Mouse (Mus musculus) embryonic facial prominence, embryonic 10.5 days (tissue): ENCODE results near the gene Cspg4. TPM values are rescaled to one million over a fixed set of nuclear protein-coding genes. Genes with fewer than 3 reads are reported as not detected.

ENCODE experiments used
- DNase-seq: peaks from one replicate; pipeline ENCODE4 v3.0.0-alpha.2; 2017; ENCODE audit warnings: low spot score
- H3K27ac ChIP-seq: fragments of 300-500 bp; sonication (generic); replicated peaks from 2 replicates; pipeline ENCODE4 v1.5.1; 2016; ENCODE audit warnings: mild to moderate bottlenecking
- H3K27me3 ChIP-seq: fragments of 300-500 bp; sonication (generic); replicated peaks from 2 replicates; pipeline ENCODE4 v1.6.1; 2016; ENCODE audit warnings: low read depth, mild to moderate bottlenecking; ENCODE audit not compliant: poor library complexity, severe bottlenecking
- H3K36me3 ChIP-seq: fragments of 300-500 bp; sonication (generic); replicated peaks from 2 replicates; pipeline ENCODE4 v1.6.1; 2016; ENCODE audit warnings: mild to moderate bottlenecking, moderate library complexity
- H3K4me1 ChIP-seq: fragments of 300-500 bp; sonication (generic); 2 replicates; pipeline ENCODE4 v1.6.1; 2016
- H3K4me3 ChIP-seq: fragments of 300-500 bp; sonication (generic); 2 replicates; pipeline ENCODE4 v1.5.1; 2016; ENCODE audit warnings: mild to moderate bottlenecking, moderate library complexity
- H3K9me3 ChIP-seq: fragments of 300-500 bp; sonication (generic); 2 replicates; pipeline ENCODE4 v1.6.1; 2016; ENCODE audit warnings: mild to moderate bottlenecking
- WGBS: fragments of 180-500 bp; shearing (Covaris S2); methylation state at CpG from one replicate; pipeline ENCODE4 v1.1.7; 2016; 5-methylcytosine and 5-hydroxymethylcytosine counted together
- polyA plus RNA-seq: library from polyadenylated mRNA; unstranded; fragments of >200 nt; fragmentation: Nextera tagmentation; extraction: Ambion mirVana; gene quantifications from 2 replicates; pipeline ENCODE4 v1.2.1, GENCODE M21; 2016

Gene Cspg4
- polyA plus RNA-seq, 1 experiment from 2014 or later, result 2.5 TPM

DNA sequence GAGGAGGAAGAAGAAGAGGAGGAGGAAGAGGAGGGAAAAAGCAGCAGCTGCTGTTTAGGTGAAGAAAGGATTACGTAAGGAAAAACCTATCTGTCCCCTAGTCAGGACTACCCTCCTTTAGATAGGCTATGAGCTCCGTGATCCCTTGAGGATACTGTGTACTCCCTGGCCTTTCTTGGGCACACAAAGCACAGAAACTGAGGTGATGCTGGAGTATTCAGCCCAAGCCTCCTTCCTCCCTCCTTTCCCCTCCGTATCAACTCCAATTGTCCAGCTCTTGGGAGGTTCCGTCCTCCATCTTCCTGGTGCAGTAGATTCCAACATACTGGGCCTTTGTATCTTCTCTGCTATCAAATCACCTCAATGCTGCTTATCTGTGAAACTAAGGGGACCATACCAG, 57.9 kb downstream of the Cspg4 start:
- H3K4me3 ChIP-seq, result peak overlapping the region; percentile 78; the same call in 1 of the 2 replicates
- DNase-seq, result no peak

DNA sequence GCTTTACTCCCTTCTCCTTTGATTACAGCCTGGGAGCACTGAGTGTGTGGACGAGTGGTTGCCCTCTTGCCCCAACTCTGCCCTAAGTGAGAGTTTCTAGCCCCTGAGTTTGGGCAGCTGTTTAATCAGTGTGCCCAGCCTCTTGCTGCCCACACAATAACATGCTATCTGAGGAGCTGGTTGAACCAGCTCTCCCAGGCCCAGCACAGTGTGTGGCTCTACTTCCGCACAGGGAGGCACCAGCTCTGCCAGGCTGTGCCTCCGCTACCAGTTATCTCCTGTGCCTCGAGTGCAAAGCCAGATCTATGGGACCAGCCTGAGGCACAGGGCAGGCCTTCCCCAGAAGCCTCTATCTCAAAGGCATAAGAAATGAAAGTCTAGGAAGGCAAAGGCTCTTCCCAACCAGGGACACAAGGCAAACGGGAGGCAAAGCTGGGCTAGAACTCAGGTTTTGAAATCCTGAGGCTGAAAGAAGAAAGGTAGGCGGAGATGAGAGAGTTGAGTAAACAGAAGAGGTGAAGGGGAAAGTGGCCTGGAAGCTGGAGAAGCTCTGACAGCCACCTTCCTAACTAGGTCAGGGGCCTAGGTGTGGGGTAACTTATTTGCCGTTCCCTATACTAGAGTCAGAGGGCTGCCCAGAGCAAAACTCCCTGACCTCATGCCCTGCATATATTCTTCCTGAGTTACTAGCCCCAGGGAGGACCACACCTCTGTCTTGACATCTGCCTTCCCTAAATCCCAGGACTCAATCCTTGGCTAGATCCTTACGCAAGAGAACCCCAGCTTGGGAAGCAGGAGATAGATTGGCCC, 59.2 kb downstream of the Cspg4 start:
- H3K9me3 ChIP-seq, result peaks cover 3% of the 10 kb centered on the region; the same call in 1 of the 2 replicates
- peak overlapping the region; percentile 78 for H3K4me3 ChIP-seq
- H3K27ac ChIP-seq, result no peak overlapping the region; the same call in 1 of the 2 replicates
- no peaks in the 10 kb centered on the region for H3K27me3 ChIP-seq
- WGBS, result 67% methylated on average over 8 of the region's 8 CpGs
- H3K4me1 ChIP-seq, result peaks cover 59% of the 10 kb centered on the region
- no peak for DNase-seq
- peaks cover 72% of the 10 kb centered on the region for H3K36me3 ChIP-seq

More for the DNA sequence above, 57.9 kb downstream of the Cspg4 start:
- peaks cover 3% of the 10 kb centered on the region; the same call in 1 of the 2 replicates for H3K9me3 ChIP-seq
- H3K4me1 ChIP-seq, result peaks cover 52% of the 10 kb centered on the region
- H3K27ac ChIP-seq, result no peak overlapping the region
- 92% methylated on average over 4 of the region's 4 CpGs for WGBS
- H3K27me3 ChIP-seq, result no peaks in the 10 kb centered on the region
- H3K36me3 ChIP-seq, result peaks cover 85% of the 10 kb centered on the region

DNA sequence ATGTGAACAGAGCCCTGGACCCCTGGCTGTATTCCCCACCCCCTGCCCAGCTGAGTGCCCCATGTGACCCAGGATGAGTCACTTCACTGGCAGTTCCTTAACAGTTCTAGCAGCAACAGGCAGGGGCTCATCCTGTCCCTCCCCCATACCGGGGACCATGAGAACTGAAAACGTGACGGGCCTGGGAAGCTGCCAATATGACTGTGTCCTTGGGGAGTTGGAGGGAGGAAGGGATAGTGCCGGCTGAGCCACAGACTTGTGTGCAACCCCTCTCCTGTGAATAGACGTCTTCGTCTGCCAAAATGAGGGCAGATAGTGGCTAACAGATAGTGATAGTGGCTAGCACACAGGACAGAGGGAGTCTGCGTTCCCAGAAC, 59.8 kb downstream of the Cspg4 start:
- H3K36me3 ChIP-seq, result peaks cover 66% of the 10 kb centered on the region

DNA sequence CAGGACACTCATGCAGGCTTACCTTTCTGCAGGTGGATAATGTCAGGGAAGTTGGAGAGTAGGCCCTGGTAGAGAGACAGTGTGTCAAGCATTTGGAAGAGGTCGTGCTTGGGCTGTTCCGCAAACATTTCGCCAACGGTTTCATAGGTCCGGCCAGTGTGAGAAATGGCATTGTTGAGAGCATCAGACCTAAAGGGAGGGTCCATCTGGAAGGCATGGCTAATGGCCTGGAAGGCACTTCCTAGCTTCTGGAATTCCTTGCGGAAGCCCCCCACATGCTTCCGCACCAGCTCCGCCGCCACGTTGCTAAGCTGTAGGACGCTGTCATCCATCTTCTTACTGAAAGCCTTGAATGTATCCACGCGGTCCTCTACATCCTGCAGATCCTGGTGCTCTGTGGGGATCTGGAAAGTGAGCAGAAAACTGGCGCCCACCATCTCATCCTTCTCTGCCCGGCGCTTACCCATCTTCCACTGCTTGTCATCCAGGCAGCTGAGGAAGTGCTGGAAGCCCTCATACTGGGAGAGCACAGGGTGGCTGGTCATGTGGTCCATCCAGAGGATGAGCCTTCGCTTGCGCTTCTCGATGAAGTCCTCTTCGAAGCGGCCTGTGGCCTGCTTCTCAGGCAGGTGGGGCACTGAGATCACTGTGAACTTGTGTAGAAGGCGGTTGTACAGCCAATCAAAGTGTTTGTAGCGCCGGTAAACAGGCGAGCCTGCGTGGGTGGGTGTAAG, 60.6 kb downstream of the Cspg4 start:
- no peak overlapping the region for H3K27ac ChIP-seq
- H3K9me3 ChIP-seq, result peaks cover 3% of the 10 kb centered on the region; the same call in 1 of the 2 replicates
- H3K4me3 ChIP-seq, result peak overlapping the region; percentile 78
- H3K36me3 ChIP-seq, result peaks cover 58% of the 10 kb centered on the region
- DNase-seq, result no peak
- peaks cover 61% of the 10 kb centered on the region for H3K4me1 ChIP-seq
- 93% methylated on average over 26 of the region's 26 CpGs for WGBS
- H3K27me3 ChIP-seq, result peaks cover 4% of the 10 kb centered on the region; the same call in 1 of the 2 replicates

More for the DNA sequence above, 59.8 kb downstream of the Cspg4 start:
- peaks cover 61% of the 10 kb centered on the region for H3K4me1 ChIP-seq
- 42% methylated on average over 7 of the region's 7 CpGs for WGBS
- no peak overlapping the region; the same call in 1 of the 2 replicates for H3K27ac ChIP-seq
- peak; percentile 44 for DNase-seq
- H3K4me3 ChIP-seq, result peak overlapping the region; percentile 78
- H3K9me3 ChIP-seq, result peaks cover 3% of the 10 kb centered on the region; the same call in 1 of the 2 replicates
- no peaks in the 10 kb centered on the region for H3K27me3 ChIP-seq

DNA sequence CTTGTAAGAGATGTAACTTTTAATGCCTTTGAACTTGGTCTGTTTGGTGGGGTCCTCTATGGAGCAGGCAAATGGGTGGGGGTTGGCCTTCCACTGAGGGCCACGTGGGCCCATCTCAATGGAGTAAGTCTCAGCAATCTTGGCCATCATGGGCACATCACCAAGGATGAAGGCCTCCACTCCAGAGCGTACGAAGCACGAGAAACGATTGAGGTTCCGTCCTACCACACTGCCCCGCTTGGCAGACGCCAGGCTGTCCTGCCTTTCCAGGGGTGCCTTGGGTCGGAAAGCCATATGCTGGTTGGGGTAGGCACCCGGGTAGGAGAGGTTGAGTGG, 61.2 kb downstream of the Cspg4 start:
- Histone ChIP-seq H3K4me3 (peak overlapping the region; percentile 78; the same call in 1 of the 2 replicates), H3K4me1 (peaks cover 61% of the 10 kb centered on the region), H3K27me3 (peaks cover 6% of the 10 kb centered on the region; the same call in 1 of the 2 replicates), H3K9me3 (peaks cover 3% of the 10 kb centered on the region; the same call in 1 of the 2 replicates), H3K27ac (no peak overlapping the region), H3K36me3 (peaks cover 52% of the 10 kb centered on the region)
- no peak for DNase-seq
- 95% methylated on average over 10 of the region's 10 CpGs for WGBS

DNA sequence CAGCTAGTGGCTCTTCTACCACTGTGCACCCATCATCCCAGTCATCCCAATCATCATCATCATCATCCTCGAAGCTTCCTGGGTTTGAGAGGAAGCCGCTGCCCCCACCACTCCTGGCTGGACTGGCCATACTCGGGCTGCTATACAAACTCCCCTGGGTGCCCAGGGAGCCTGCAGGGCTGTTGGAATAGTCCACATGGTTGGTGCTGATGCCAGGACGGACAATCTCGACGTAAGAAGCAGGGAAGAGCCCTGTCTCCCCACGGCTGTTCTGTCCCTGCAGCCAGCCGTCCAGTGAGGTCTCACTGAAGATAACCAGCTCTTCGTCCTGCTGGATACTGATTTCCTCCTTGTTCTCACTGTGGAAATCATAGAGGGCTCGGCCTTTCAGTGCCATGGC, 61.6 kb downstream of the Cspg4 start:
- Histone ChIP-seq H3K36me3 (peaks cover 48% of the 10 kb centered on the region), H3K4me3 (peak overlapping the region; percentile 78), H3K4me1 (peaks cover 61% of the 10 kb centered on the region), H3K27ac (0 out of 2 replicates have a peak overlapping the region, but pooled peaks have one; percentile 21), H3K9me3 (peaks cover 3% of the 10 kb centered on the region; the same call in 1 of the 2 replicates), H3K27me3 (peaks cover 6% of the 10 kb centered on the region; the same call in 1 of the 2 replicates)
- 85% methylated on average over 10 of the region's 10 CpGs for WGBS
- DNase-seq, result no peak

DNA sequence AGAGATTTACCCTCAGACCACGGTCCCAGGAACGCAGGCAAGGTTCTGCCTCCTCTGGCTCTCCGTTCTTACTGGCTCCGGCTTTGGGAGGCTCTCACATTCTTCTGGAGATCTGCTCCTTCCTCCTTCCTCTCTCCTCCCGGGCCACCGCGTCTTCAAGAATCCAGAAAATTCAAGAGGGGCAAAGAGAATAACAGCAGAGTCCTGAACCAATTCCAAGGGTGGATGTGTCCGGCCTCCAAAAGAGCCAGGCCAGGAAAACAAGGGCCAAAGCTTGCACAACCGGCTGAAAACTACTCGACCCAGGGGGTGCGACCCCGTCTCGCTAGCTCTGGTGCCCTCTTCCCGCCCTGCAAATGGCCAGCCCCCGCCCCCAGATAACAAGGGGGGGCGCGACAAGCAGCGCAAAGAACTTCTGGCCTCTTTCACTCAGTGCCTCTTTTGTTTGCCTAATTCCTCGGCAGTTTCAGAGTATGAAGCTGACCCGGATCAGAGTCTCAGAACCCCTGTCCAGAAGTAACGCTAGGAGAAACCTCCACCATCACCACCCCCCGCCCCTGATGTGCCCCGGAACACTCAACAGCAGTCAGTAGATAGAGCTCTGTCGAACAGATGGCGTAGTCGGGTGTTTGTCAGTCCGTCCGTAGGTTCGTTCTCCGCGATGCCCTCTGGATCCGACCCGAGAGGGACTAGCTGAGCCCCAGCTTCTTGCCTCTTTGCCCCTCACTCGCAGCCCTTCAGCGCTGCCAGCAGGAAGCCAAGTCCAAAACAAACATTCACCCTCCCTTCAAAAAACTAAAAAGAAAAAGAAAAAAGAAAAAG, 62.6 kb downstream of the Cspg4 start:
- Histone ChIP-seq H3K27me3 (peaks cover 6% of the 10 kb centered on the region; the same call in 1 of the 2 replicates), H3K9me3 (no peaks in the 10 kb centered on the region), H3K4me3 (peak overlapping the region; percentile 78), H3K27ac (peak overlapping the region; percentile 96), H3K4me1 (peaks cover 61% of the 10 kb centered on the region), H3K36me3 (peaks cover 38% of the 10 kb centered on the region)
- DNase-seq, result peak; percentile 71
- WGBS, result under 1% methylated on average over 35 of the region's 35 CpGs

DNA sequence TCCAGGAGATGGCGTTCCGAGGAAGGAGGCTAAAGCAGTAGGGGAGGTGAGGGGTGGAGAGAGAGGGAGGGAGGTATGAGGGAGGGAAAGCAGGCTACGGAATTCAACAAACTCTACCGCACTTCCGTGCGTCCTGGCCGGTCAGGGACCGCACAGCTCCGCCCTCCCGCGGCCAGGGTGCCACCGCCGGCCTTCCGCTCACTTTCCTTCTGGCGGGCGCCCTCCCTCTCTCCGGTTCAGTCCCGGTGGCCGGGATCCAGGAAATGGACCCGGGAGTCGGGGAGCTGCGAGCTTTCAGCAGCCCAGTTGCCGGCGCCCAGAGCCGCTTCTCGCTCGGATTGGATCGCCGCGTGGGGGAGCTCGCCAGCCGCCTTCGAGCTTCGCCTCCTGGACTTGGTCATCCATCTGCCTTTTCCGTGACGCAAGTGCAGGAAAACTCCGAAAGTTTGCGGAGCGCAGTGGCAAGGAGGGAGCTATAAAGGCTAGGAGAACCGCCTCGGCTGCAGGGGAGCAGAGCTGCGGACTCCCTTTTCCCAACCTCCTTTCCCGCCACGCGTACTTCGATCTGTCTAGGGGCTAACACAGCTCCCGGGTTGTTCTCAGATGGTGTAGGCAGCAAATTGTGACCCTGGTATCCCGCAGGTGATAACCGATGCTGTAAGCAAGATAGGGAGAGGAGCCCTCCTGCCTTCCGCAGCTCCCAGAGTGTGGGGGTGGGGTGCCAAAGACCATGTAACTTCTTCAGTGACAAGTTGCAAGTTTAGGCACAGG, 63.4 kb downstream of the Cspg4 start, which contains the start of gene Snx33:
Snx33 (minus strand) TSS at position 331 of the 771 bp plus-strand sequence.
- peak; percentile 94 for DNase-seq
- peaks cover 6% of the 10 kb centered on the region; the same call in 1 of the 2 replicates for H3K27me3 ChIP-seq
- peak within 1 kb of the TSS; percentile 78 for H3K4me3 ChIP-seq
- H3K36me3 ChIP-seq, result peaks cover 30% of the 10 kb centered on the region
- WGBS, result under 1% methylated on average over 50 of the region's 50 CpGs
- H3K9me3 ChIP-seq, result no peaks in the 10 kb centered on the region
- H3K4me1 ChIP-seq, result peaks cover 54% of the 10 kb centered on the region
- H3K27ac ChIP-seq, result peak within 1 kb of the TSS; percentile 96

DNA sequence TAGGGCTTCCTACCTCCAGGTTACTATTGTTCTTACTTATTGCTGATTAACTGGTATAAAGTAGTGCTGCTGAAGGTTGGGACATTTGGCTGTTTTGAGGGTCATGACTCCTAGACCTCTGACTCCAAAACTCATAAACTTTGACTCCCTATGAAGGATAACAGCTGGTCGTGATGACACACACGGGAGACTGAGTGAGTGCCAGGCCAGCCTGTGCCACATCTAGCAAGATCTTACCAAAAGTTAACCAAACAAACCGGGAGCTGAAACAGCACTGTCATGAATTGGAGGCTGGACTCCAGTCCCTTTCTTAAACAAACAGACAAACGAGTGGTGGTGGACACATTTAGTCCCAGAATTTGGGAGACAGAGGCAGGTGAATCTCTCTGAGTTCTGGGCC, 64.7 kb downstream of the Cspg4 start:
- Histone ChIP-seq H3K9me3 (no peaks in the 10 kb centered on the region), H3K4me1 (peaks cover 41% of the 10 kb centered on the region), H3K4me3 (no peak overlapping the region), H3K27me3 (peaks cover 6% of the 10 kb centered on the region; the same call in 1 of the 2 replicates), H3K27ac (no peak overlapping the region), H3K36me3 (peaks cover 19% of the 10 kb centered on the region)
- no peak for DNase-seq
- 56% methylated on average over 4 of the region's 4 CpGs for WGBS

DNA sequence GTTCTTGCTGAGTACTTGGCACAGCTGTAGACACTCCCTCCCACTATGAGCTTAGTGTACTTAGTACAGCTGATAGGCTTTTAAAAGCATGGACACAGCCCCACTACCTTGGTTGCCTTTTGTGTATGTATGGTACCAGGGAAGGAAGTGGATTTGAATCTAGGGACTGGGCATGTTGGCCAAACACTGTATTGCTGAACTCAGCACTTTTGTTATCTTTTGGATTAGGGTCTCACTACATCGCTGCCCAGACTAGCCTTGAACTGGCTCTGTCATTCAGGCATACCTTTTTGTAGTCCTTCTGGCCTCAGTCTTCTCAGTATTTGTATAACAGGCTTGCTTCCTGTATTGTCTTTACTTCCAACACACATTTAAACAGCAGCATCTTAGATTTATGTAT, 65.7 kb downstream of the Cspg4 start:
- no peak overlapping the region for H3K27ac ChIP-seq
- peaks cover 6% of the 10 kb centered on the region; the same call in 1 of the 2 replicates for H3K27me3 ChIP-seq
- H3K9me3 ChIP-seq, result no peaks in the 10 kb centered on the region
- peaks cover 8% of the 10 kb centered on the region for H3K36me3 ChIP-seq
- no peak for DNase-seq
- 83% methylated on average over 1 of the region's 1 CpGs for WGBS
- peaks cover 31% of the 10 kb centered on the region for H3K4me1 ChIP-seq
- no peak overlapping the region for H3K4me3 ChIP-seq

DNA sequence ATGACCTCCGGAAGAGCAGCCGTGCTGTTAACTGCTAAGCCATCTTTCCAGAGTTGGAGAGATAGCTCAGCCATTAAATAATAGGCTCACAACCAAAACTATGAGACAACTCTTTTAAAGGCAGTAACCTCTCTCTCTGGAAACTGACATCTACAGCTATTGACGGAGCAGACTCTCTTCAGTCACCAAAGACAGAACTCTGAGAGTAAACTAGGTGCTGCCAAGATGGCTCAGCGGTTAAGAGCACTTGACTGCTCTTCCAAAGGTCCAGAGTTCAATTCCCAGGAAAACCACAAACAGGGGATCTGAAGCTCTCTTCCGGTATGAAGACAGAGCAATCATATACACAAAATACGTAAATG, 72.0 kb downstream of the Cspg4 start:
- H3K27me3 ChIP-seq, result no peaks in the 10 kb centered on the region
- no peak for DNase-seq
- 18% methylated on average over 6 of the region's 6 CpGs for WGBS
- H3K4me3 ChIP-seq, result peak overlapping the region; percentile 91
- no peaks in the 10 kb centered on the region for H3K9me3 ChIP-seq
- H3K36me3 ChIP-seq, result 0 out of 2 replicates have a peak, but pooled peaks cover 7% of the 10 kb centered on the region
- H3K27ac ChIP-seq, result peak overlapping the region; percentile 40; the same call in 1 of the 2 replicates
- peaks cover 16% of the 10 kb centered on the region for H3K4me1 ChIP-seq
